Mouse (Mus musculus): Measurements from ENCODE around the gene Sigmar1.
"Not testable (repeated sequence)": the region's sequence is repeated elsewhere in the genome, so short reads cannot be mapped to it uniquely, and the experiment has no call there.

GRCm38 (mm10) chr4:41696452-41696851 is 59.5 kb downstream of the Sigmar1 start:
- not testable (repeated sequence) for TF ChIP-seq CTCF, EP300 (IDR thresholded peaks at IDR 0.05; ENCODE audit: low read depth)
